Mouse (Mus musculus) testis, adult 2 months (tissue): Measurements from ENCODE around the gene Zfhx3. TPM values are rescaled to one million over a fixed set of nuclear protein-coding genes. Genes with fewer than 3 reads are reported as not detected.

Experiments used
- H3K27ac ChIP-seq: fragments of 200-500 bp; 2 replicates; pipeline ENCODE4 v1.5.1; 2012; ENCODE audit warnings: low read depth, low read length; ENCODE audit not compliant: control insufficient read depth, insufficient read depth
- H3K27me3 ChIP-seq: fragments of 200-500 bp; 2 replicates; pipeline ENCODE4 v1.6.1; 2012; ENCODE audit warnings: mild to moderate bottlenecking, low read length, moderate library complexity; ENCODE audit not compliant: control insufficient read depth, insufficient read depth
- H3K36me3 ChIP-seq: fragments of 200-500 bp; 2 replicates; pipeline ENCODE4 v1.6.1; 2012; ENCODE audit warnings: mild to moderate bottlenecking, low read length; ENCODE audit not compliant: control insufficient read depth, insufficient read depth
- H3K4me1 ChIP-seq: fragments of 200-500 bp; 2 replicates; pipeline ENCODE4 v1.6.1; 2012; ENCODE audit warnings: low read length; ENCODE audit not compliant: control insufficient read depth, insufficient read depth
- H3K4me3 ChIP-seq: fragments of 200-500 bp; 2 replicates; pipeline ENCODE4 v1.5.1; 2012; ENCODE audit warnings: low read depth, mild to moderate bottlenecking, low read length, moderate library complexity, mixed read lengths; ENCODE audit not compliant: control insufficient read depth
- CTCF ChIP-seq: fragments of 200-500 bp; IDR thresholded peaks from 2 replicates; pipeline ENCODE4 v1.5.1; 2012; ENCODE audit warnings: low read depth, mild to moderate bottlenecking, inconsistent platforms, low read length, moderate library complexity; ENCODE audit not compliant: control insufficient read depth, insufficient read depth, insufficient replicate concordance
- POLR2A ChIP-seq: fragments of 200-500 bp; IDR thresholded peaks from 2 replicates; pipeline ENCODE4 v1.6.1; 2012; ENCODE audit warnings: low read depth, mild to moderate bottlenecking, inconsistent platforms, low read length, moderate library complexity; ENCODE audit not compliant: control insufficient read depth
- polyA plus RNA-seq: library from polyadenylated mRNA; depleted of rRNA; stranded (reverse); fragments of >200 nt; gene quantifications from 2 replicates; pipeline ENCODE4 v1.2.3, GENCODE M21; 2012

The Zfhx3 gene
- polyA plus RNA-seq, 1 experiment, result 11.9 TPM

DNA sequence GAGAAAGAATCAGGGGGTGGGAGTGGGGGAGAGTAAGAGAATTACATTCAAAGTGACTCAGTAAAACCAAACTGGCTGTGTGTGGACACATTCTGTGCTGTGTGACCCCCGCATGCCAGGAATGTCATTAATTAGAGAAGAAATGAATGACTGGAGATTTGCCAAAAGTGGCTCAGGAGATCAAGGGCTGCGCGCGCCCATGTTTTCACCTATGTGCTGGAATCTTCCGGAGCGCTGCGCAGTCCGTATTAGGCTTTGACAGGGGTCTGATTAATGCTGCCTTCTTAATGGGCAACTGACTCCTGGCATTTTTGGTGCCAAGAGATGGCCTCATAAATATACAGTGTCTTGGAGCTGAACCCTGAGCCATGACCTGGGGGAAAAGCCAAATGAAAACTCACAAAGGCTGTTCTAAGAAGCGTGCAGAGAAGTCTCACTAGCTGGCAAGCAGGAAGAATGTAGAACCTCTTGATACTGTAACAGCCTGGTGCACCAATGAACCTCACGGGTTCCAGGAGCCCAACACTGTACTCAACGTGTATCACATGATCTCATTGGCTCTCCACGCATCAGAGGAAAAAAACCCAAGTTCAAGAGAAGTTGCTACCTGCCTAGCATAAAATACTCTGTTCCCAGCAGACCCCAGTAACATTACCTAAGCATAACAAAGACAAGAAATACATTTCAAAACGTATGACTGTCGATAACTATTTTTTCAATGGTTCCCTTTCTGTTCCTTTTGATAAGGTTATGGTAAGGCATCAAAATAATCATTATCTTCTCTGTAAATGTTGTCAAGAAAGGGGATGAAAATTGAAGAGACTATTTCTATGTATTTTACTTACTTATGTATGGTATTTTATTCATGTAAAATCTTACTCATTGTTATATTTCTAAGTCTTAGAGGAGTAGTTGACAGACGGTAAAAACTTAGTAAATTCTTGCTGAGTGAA is 1057.1 kb downstream of the Zfhx3 start:
- H3K4me3 ChIP-seq, result no peak overlapping the region
- no peaks in the 10 kb centered on the region for H3K27me3 ChIP-seq
- no peak overlapping the region for H3K27ac ChIP-seq
- no peaks in the 10 kb centered on the region for H3K36me3 ChIP-seq
- TF ChIP-seq POLR2A (no peak), CTCF (no peak)
- H3K4me1 ChIP-seq, result no peaks in the 10 kb centered on the region

DNA sequence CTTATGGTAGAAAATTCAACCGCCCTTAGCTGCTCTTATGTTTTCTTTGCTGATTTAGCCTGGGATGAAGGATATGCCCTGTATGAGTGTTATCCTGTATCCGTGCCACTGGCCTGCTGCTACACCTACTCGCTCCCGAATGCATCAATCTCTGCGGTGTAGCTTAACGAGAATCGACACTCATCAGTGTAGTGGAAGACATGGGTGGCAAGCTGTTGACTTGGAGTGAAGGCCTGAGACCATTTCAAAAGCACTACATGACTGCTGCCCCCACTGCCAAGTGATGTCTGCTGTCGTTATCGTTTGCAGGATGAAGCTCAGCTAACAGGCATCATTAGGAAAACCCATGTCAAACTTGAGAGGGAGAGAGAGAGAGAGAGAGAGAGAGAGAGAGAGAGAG is 1058.6 kb downstream of the Zfhx3 start:
- Histone ChIP-seq H3K36me3 (no peaks in the 10 kb centered on the region), H3K4me3 (no peak overlapping the region), H3K27ac (no peak overlapping the region), H3K4me1 (no peaks in the 10 kb centered on the region), H3K27me3 (no peaks in the 10 kb centered on the region)
- no peak for TF ChIP-seq CTCF
- no peak for TF ChIP-seq POLR2A

GRCm38 (mm10) chr8:109001923-109002322 is 1059.5 kb downstream of the Zfhx3 start:
- Histone ChIP-seq H3K4me3 (no peak overlapping the region), H3K27ac (no peak overlapping the region)
- TF ChIP-seq POLR2A (no peak), CTCF (no peak)

DNA sequence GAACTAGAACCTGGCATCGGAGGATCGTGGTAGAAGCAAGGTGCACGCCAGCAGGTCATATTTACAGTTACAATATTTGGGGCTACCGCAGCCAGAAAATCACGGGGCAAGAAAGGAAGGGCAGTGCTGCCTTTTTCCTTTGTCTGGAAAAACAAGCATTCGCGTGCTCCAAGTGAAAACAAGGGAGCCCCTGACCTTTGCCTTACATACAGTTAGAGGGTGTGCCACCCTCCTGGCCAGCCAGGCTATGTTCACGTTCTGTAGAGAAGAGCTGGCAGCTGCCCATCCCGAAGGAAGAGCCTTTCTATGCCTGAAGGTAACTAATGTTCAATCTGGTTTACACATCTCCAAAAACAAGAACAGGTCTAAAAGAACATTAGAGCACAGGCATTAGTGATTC is 1064.5 kb downstream of the Zfhx3 start:
- no peak overlapping the region for H3K4me3 ChIP-seq
- no peak overlapping the region for H3K27ac ChIP-seq
- H3K36me3 ChIP-seq, result no peaks in the 10 kb centered on the region
- no peaks in the 10 kb centered on the region for H3K27me3 ChIP-seq
- no peak for TF ChIP-seq POLR2A
- TF ChIP-seq CTCF, result no peak
- no peaks in the 10 kb centered on the region for H3K4me1 ChIP-seq

More at GRCm38 (mm10) chr8:109001923-109002322, 1059.5 kb downstream of the Zfhx3 start:
- Histone ChIP-seq H3K27me3 (no peaks in the 10 kb centered on the region), H3K36me3 (no peaks in the 10 kb centered on the region), H3K4me1 (no peaks in the 10 kb centered on the region)
